9 mouse cellular contexts compared by ENCODE assay signal in the genomic region with DNA sequence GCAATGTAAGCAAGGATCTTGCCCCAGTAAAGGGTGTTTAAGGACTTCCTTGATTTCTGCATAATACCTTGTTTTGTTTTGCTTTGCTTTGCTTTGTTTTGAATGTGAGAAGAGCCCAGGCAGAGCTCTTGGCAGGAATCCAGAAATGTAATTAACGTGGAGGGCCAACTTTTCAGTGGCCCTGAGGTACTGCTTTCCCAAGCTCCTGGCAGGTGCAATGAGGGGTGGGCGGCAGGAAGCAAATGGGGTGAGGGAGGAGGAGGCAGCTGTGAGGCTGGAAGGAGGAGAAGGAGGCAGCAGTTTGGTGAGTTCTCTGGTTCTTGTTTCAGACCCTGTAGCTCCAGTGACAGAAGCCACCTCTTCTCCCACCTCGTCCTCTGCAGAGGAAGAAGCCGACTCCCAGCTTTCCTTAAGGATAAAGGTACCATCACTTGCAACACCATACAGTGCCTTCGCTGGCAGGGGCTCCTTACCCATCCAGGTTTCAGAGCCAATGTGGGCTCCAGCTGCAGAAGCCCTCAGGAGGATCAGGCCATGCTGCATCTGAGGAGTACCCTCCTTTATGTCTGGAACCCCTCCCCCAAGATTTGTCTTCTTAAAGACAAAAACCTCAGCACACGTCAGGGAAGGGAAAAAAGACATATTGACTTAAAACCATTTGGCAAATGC. TPM values are rescaled to one million over a fixed set of nuclear protein-coding genes. Genes with fewer than 3 reads are reported as not detected.
DNase-seq lines count a peak whose midpoint lies in the region; ATAC-seq and TF ChIP-seq lines count a peak whose summit lies in the region.
"Had no signal": no experiment of that assay in that cellular context is flagged by ENCODE, and none has a peak within 500 bp of the region (broad histone marks: within the 10 kb centered on the region; RNA-seq: fewer than 3 reads in every experiment).

No protein-coding gene starts in this region.

- no peaks in the 10 kb centered on the region for H3K36me3 ChIP-seq in kidney, postnatal 0 days (ENCODE audit: insufficient read depth, low read length)
- no peaks in the 10 kb centered on the region for H3K36me3 ChIP-seq in embryonic facial prominence, embryonic 14.5 days (ENCODE audit: control insufficient read depth, insufficient read depth, low read length)
- no peaks in the 10 kb centered on the region for H3K36me3 ChIP-seq in hindbrain, embryonic 15.5 days
- H3K36me3 ChIP-seq in neural tube, embryonic 13.5 days: no peaks in the 10 kb centered on the region
- H3K36me3 ChIP-seq: G1E had no signal

- ATAC-seq in kidney, postnatal 0 days (replicated peaks; ENCODE audit: low FRiP score, low read depth): no peak; the same call in 1 of the 2 replicates
- peak; percentile 76 for ATAC-seq in embryonic facial prominence, embryonic 14.5 days (ENCODE audit: low read depth)
- ATAC-seq in hindbrain, embryonic 15.5 days (ENCODE audit: low FRiP score, low read depth): peak; percentile 43; the same call in 1 of the 2 replicates
- ATAC-seq in neural tube, embryonic 13.5 days (ENCODE audit: low read depth): peak; percentile 41; the same call in 1 of the 2 replicates
- no peak for ATAC-seq in cerebellum, adult (ENCODE audit: insufficient number of reproducible peaks, low FRiP score, low TSS enrichment)

- TF ChIP-seq CTCF in kidney, postnatal 0 days (IDR thresholded peaks at IDR 0.05; ENCODE audit: low read depth): no peak
- TF ChIP-seq CTCF in layer of hippocampus, adult 2 months (conservative IDR thresholded peaks at IDR 0.05): no peak

- no peaks in the 10 kb centered on the region for H3K27me3 ChIP-seq in kidney, postnatal 0 days (ENCODE audit: insufficient read depth, low read length)
- H3K27me3 ChIP-seq in embryonic facial prominence, embryonic 14.5 days (replicated peaks; ENCODE audit: control insufficient read depth, insufficient read depth, low read length): no peaks in the 10 kb centered on the region
- H3K27me3 ChIP-seq in hindbrain, embryonic 15.5 days: no peaks in the 10 kb centered on the region
- no peaks in the 10 kb centered on the region for H3K27me3 ChIP-seq in neural tube, embryonic 13.5 days

- H3K4me2 ChIP-seq in kidney, postnatal 0 days (ENCODE audit: low read length): no peak overlapping the region
- H3K4me2 ChIP-seq in embryonic facial prominence, embryonic 14.5 days (ENCODE audit: low read depth, low read length): peak overlapping the region; percentile 41
- H3K4me2 ChIP-seq in hindbrain, embryonic 15.5 days: peak overlapping the region; percentile 7
- peak overlapping the region; percentile 21 for H3K4me2 ChIP-seq in neural tube, embryonic 13.5 days

- peak overlapping the region; percentile 42 for H3K27ac ChIP-seq in kidney, postnatal 0 days
- peak overlapping the region; percentile 86 for H3K27ac ChIP-seq in embryonic facial prominence, embryonic 14.5 days (replicated peaks; ENCODE audit: low read depth, low read length)
- peak overlapping the region; percentile 79 for H3K27ac ChIP-seq in hindbrain, embryonic 15.5 days (replicated peaks)
- peak overlapping the region; percentile 82 for H3K27ac ChIP-seq in neural tube, embryonic 13.5 days (replicated peaks)
- no peak overlapping the region for H3K27ac ChIP-seq in layer of hippocampus, adult 2 months

- no peak overlapping the region for H3K9ac ChIP-seq in kidney, postnatal 0 days (ENCODE audit: low read depth, low read length)
- H3K9ac ChIP-seq in embryonic facial prominence, embryonic 14.5 days (ENCODE audit: low read depth, low read length): peak overlapping the region; percentile 47; the same call in 1 of the 2 replicates
- H3K9ac ChIP-seq in hindbrain, embryonic 15.5 days: no peak overlapping the region
- H3K9ac ChIP-seq in neural tube, embryonic 13.5 days: no peak overlapping the region

- 22% methylated on average over 6 of the region's 6 CpGs for WGBS in kidney, postnatal 0 days
- 6% methylated on average over 6 of the region's 6 CpGs for WGBS in embryonic facial prominence, embryonic 14.5 days
- WGBS in hindbrain, embryonic 15.5 days: 28% methylated on average over 6 of the region's 6 CpGs
- WGBS in neural tube, embryonic 13.5 days: 22% methylated on average over 6 of the region's 6 CpGs

- peak; percentile 50 for DNase-seq in kidney, postnatal 0 days (ENCODE audit: low spot score)
- no peak for DNase-seq in kidney, adult 8-10 months
- DNase-seq in embryonic facial prominence, embryonic 14.5 days (ENCODE audit: low spot score): peak; percentile 90
- DNase-seq in layer of hippocampus, adult 2 months (ENCODE audit: low spot score in 2 of 2): no peak
- no peak for DNase-seq in ovary, postnatal 10 days (ENCODE audit: low spot score)

- H3K4me1 ChIP-seq in kidney, postnatal 0 days (replicated peaks; ENCODE audit: insufficient read depth, low read length): peaks cover 5% of the 10 kb centered on the region
- peaks cover 39% of the 10 kb centered on the region for H3K4me1 ChIP-seq in embryonic facial prominence, embryonic 14.5 days (ENCODE audit: control insufficient read depth, insufficient read depth, low read length)
- peaks cover 31% of the 10 kb centered on the region for H3K4me1 ChIP-seq in hindbrain, embryonic 15.5 days (replicated peaks)
- peaks cover 38% of the 10 kb centered on the region for H3K4me1 ChIP-seq in neural tube, embryonic 13.5 days (replicated peaks)

- H3K4me3 ChIP-seq in kidney, postnatal 0 days (replicated peaks; ENCODE audit: low read depth, low read length): no peak overlapping the region
- no peak overlapping the region for H3K4me3 ChIP-seq in embryonic facial prominence, embryonic 14.5 days (ENCODE audit: low read depth, low read length)
- no peak overlapping the region for H3K4me3 ChIP-seq in hindbrain, embryonic 15.5 days
- no peak overlapping the region for H3K4me3 ChIP-seq in neural tube, embryonic 13.5 days
- H3K4me3 ChIP-seq in layer of hippocampus, adult 2 months: no peak overlapping the region

- H3K9me3 ChIP-seq in kidney, postnatal 0 days (replicated peaks; ENCODE audit: low read length): no peaks in the 10 kb centered on the region
- no peaks in the 10 kb centered on the region for H3K9me3 ChIP-seq in embryonic facial prominence, embryonic 14.5 days (ENCODE audit: control insufficient read depth, low read length)
- no peaks in the 10 kb centered on the region for H3K9me3 ChIP-seq in hindbrain, embryonic 15.5 days
- H3K9me3 ChIP-seq in neural tube, embryonic 13.5 days: no peaks in the 10 kb centered on the region

RNA-seq across cellular contexts. Expression of a gene that starts 36.2 kb away (rescaled TPM):
- polyA plus RNA-seq in kidney, postnatal 0 days (2015; fragmentation: Nextera tagmentation; extraction: Ambion mirVana): 80.2 and 93.0 TPM in 2 replicates
- polyA plus RNA-seq in embryonic facial prominence, embryonic 14.5 days (2014; fragmentation: Nextera tagmentation; extraction: Ambion mirVana): 93.4 and 95.4 TPM in 2 replicates
- 25.4 and 27.7 TPM in 2 replicates for polyA plus RNA-seq in hindbrain, embryonic 15.5 days (2015; fragmentation: Nextera tagmentation; extraction: Ambion mirVana)
- polyA plus RNA-seq in neural tube, embryonic 13.5 days (2015; fragmentation: Nextera tagmentation; extraction: Ambion mirVana): 26.2 and 31.7 TPM in 2 replicates
- total RNA-seq in layer of hippocampus, adult 2 months (2021): 10 to 100 TPM; 47.6 to 49.1 TPM
- polyA plus RNA-seq: G1E had no signal

Comparison
In these comparisons a context has a peak if more than half of its experiments do, and no peak if none do; other contexts are left out.
1. DNase-seq: peak in kidney, postnatal 0 days (single experiment) and embryonic facial prominence, embryonic 14.5 days (single experiment); none in kidney, adult 8-10 months (0 of 2), layer of hippocampus, adult 2 months (0 of 2) and ovary, postnatal 10 days (single experiment).
2. ATAC-seq: peak in embryonic facial prominence, embryonic 14.5 days (single experiment), hindbrain, embryonic 15.5 days (single experiment) and neural tube, embryonic 13.5 days (single experiment); none in kidney, postnatal 0 days (single experiment) and cerebellum, adult (single experiment).